Mouse (Mus musculus) intestine, embryonic 14.5 days (tissue): ENCODE results near the gene Aldh4a1. TPM values are rescaled to one million over a fixed set of nuclear protein-coding genes. Genes with fewer than 3 reads are reported as not detected.

Experiments
- ATAC-seq: fragments of 200-750 bp; cut with Nextera tagmentation; replicated peaks from 2 replicates; pipeline ENCODE4 v1.8.0; 2017; ENCODE audit warnings: low read depth, moderate number of reproducible peaks, moderate TSS enrichment, moderate library complexity; ENCODE audit not compliant: low FRiP score, low TSS enrichment
- DNase-seq: peaks from one replicate; pipeline ENCODE4 v3.0.0-alpha.2; 2018; ENCODE audit warnings: low spot score
- H3K27ac ChIP-seq: fragments of 300-500 bp; sonication (generic); 2 replicates; pipeline ENCODE4 v1.5.1; 2014; ENCODE audit warnings: low read depth, mild to moderate bottlenecking, control low read depth
- H3K27me3 ChIP-seq: fragments of 300-500 bp; sonication (generic); replicated peaks from 2 replicates; pipeline ENCODE4 v1.6.1; 2014; ENCODE audit warnings: low read length, control low read depth; ENCODE audit not compliant: control insufficient read depth, insufficient read depth
- H3K36me3 ChIP-seq: fragments of 300-500 bp; sonication (generic); 2 replicates; pipeline ENCODE4 v1.6.1; 2014; ENCODE audit warnings: low read length, control low read depth; ENCODE audit not compliant: control insufficient read depth, insufficient read depth
- H3K4me1 ChIP-seq: fragments of 300-500 bp; sonication (generic); replicated peaks from 2 replicates; pipeline ENCODE4 v1.6.1; 2014; ENCODE audit warnings: low read length, control low read depth, mixed read lengths; ENCODE audit not compliant: control insufficient read depth, insufficient read depth
- H3K4me2 ChIP-seq: fragments of 300-500 bp; sonication (generic); 2 replicates; pipeline ENCODE4 v1.6.1; 2014; ENCODE audit warnings: low read length
- H3K4me3 ChIP-seq: fragments of 300-500 bp; sonication (generic); 2 replicates; pipeline ENCODE4 v1.5.1; 2014; ENCODE audit warnings: low read depth, low read length, control low read depth, mixed read lengths
- H3K9ac ChIP-seq: fragments of 300-500 bp; sonication (generic); 2 replicates; pipeline ENCODE4 v1.6.1; 2014; ENCODE audit warnings: mild to moderate bottlenecking, low read length
- H3K9me3 ChIP-seq: fragments of 300-500 bp; sonication (generic); 2 replicates; pipeline ENCODE4 v1.6.1; 2016; ENCODE audit warnings: low read length, control low read depth; ENCODE audit not compliant: control insufficient read depth
- WGBS: fragments of 180-500 bp; shearing (Covaris S2); extraction: QIAGEN DNeasy Blood & Tissue Kit; methylation state at CpG from one replicate; pipeline ENCODE4 v1.1.7; 2014; 5-methylcytosine and 5-hydroxymethylcytosine counted together
- polyA plus RNA-seq: library from polyadenylated mRNA; unstranded; fragments of >200 nt; fragmentation: Nextera tagmentation; extraction: Ambion mirVana; gene quantifications from 2 replicates; pipeline ENCODE4 v1.2.1, GENCODE M21; 2014

Aldh4a1 gene
- polyA plus RNA-seq, 1 experiment from 2014 or later: 11.0 TPM

DNA sequence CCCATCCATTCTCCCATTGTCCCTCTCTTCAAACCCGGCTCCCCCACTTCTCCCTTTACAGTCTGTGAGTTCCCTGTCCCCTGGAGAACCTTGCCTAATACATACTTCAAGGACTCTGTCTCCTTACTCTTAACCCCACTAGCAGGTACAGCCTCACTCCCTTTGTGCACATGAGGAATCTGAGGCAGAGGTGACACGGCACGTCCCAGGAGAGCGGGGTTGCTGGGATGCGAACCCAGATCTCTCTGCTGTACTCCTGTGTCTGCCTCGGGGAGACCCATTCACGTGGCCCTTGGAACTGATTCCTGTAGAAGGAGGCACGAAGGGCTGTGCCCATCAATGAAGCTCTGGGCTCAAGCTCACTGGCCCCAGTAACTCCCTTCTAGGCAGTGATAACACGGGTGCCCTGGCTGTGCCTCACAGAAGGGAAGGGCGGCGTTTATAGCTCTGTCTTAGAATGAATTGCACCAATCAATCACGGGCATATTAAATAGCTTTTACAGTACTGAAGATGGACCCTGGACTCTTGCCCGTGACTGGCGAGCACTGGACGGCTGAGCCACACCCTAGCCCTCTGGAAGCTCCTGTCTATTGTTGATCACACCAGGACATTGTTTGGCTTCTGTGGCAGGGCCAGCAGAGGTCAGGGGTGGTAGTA is 27.5 kb downstream of the Aldh4a1 start:
- 69% methylated on average over 15 of the region's 15 CpGs for WGBS
- no peak for DNase-seq
- peak; percentile 84 for ATAC-seq
- H3K4me2 ChIP-seq: no peak overlapping the region
- peaks cover 10% of the 10 kb centered on the region for H3K36me3 ChIP-seq
- no peaks in the 10 kb centered on the region for H3K9me3 ChIP-seq
- no peak overlapping the region for H3K4me3 ChIP-seq
- H3K27ac ChIP-seq: 0 out of 2 replicates have a peak overlapping the region, but pooled peaks have one; percentile 20
- H3K4me1 ChIP-seq: no peaks in the 10 kb centered on the region
- no peaks in the 10 kb centered on the region for H3K27me3 ChIP-seq
- no peak overlapping the region for H3K9ac ChIP-seq

DNA sequence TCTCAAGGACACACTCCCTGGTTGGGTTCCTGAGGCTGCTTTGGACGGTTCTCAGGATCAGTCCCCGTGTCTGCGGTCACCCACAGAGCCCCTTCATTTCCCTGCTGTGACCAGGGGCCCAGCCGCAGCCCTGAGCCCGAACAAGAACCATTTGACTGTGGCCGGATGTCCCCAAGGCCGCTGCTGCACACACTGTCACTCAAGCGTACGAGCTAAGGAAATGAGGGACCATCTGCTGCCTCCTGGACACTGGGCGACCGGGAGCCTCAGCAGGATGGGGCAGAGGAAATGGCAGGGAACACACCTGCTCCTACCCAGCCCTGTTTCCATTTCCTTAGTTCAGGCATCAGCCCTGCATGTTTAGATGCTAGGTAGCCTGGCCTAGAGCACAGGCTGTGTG is 28.2 kb downstream of the Aldh4a1 start:
- 68% methylated on average over 11 of the region's 11 CpGs for WGBS
- H3K36me3 ChIP-seq: peaks cover 10% of the 10 kb centered on the region
- H3K27ac ChIP-seq: peak overlapping the region; percentile 20; the same call in 1 of the 2 replicates
- H3K4me1 ChIP-seq: no peaks in the 10 kb centered on the region
- no peak overlapping the region for H3K4me2 ChIP-seq
- DNase-seq: no peak
- no peak for ATAC-seq
- H3K4me3 ChIP-seq: no peak overlapping the region
- H3K9me3 ChIP-seq: no peaks in the 10 kb centered on the region
- H3K9ac ChIP-seq: no peak overlapping the region
- H3K27me3 ChIP-seq: no peaks in the 10 kb centered on the region

DNA sequence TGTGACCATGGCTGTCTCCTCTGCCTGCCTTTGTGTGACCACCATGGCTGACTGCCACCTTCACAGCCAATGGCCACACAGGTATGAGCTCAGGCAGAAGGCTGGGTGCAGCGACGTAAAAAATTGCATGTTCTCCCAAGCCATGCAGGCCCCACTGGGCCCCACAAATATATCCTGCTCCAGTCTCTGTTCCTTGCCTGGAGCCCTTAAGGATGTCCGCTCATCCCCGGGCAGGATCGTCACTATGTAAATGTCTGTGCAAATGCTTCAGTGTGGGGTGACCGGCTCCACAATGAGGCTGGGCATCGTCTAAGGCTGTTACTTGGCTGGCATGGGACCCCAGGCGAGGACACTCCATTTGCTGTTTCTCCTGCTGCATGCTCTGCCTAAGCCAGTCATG is 30.6 kb downstream of the Aldh4a1 start, which contains the start of gene Tas1r2:
TSS of gene Tas1r2 (plus strand) at position 301 of the 400 bp plus-strand sequence.
- H3K27me3 ChIP-seq: no peaks in the 10 kb centered on the region
- no peak for ATAC-seq
- H3K4me3 ChIP-seq: no peak within 1 kb of the TSS

DNA sequence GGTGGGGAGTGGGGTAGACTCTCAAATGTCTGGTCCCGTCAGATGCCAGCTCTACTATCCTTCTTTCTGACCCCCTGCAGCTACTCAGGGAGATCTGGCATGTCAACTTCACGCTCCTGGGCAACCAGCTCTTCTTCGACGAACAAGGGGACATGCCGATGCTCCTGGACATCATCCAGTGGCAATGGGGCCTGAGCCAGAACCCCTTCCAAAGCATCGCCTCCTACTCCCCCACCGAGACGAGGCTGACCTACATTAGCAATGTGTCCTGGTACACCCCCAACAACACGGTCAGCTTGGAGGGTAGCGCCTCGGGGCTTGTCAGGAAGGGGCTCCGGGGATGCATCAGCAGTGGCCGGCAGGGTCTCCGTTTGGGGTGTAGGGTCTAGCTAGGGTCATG is 39.2 kb downstream of the Aldh4a1 start:
- H3K4me1 ChIP-seq: no peaks in the 10 kb centered on the region
- 90% methylated on average over 14 of the region's 14 CpGs for WGBS
- no peaks in the 10 kb centered on the region for H3K9me3 ChIP-seq
- no peak overlapping the region for H3K27ac ChIP-seq
- no peaks in the 10 kb centered on the region for H3K36me3 ChIP-seq
- no peak overlapping the region for H3K4me3 ChIP-seq
- no peak overlapping the region for H3K9ac ChIP-seq
- ATAC-seq: no peak
- no peaks in the 10 kb centered on the region for H3K27me3 ChIP-seq
- no peak for DNase-seq
- no peak overlapping the region for H3K4me2 ChIP-seq

More for the DNA sequence above, 30.6 kb downstream of the Aldh4a1 start, which contains the start of gene Tas1r2:
- Histone ChIP-seq H3K27ac (no peak within 1 kb of the TSS), H3K4me2 (no peak within 1 kb of the TSS), H3K9me3 (no peaks in the 10 kb centered on the region), H3K36me3 (peaks cover 5% of the 10 kb centered on the region), H3K4me1 (no peaks in the 10 kb centered on the region), H3K9ac (no peak within 1 kb of the TSS)
- 82% methylated on average over 8 of the region's 8 CpGs for WGBS
- DNase-seq: no peak

DNA sequence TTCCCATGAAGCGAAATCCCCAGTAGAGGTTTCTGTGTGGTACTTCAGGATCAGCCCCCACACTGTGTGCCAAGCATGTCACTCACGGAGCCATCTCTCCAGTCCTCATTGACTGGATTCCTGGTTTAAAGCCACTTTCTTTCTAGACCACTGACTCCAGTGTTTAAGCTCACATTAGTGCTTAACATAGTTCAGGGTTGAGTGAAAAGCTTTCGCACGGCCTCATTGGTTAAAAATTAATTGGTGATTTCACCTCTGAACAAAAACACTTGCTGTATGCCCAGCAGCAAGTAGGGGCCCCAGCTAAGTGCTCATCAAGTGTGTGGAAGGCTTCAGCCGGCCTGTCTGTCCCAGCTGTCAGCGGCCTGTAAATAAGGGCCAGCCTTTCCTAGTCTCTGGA is 45.0 kb downstream of the Aldh4a1 start:
- no peak overlapping the region for H3K4me3 ChIP-seq
- no peak overlapping the region for H3K9ac ChIP-seq
- H3K9me3 ChIP-seq: no peaks in the 10 kb centered on the region
- ATAC-seq (no peak), DNase-seq (no peak)
- H3K4me1 ChIP-seq: no peaks in the 10 kb centered on the region
- no peaks in the 10 kb centered on the region for H3K36me3 ChIP-seq
- H3K27ac ChIP-seq: no peak overlapping the region
- WGBS: 65% methylated on average over 6 of the region's 6 CpGs
- no peak overlapping the region for H3K4me2 ChIP-seq
- H3K27me3 ChIP-seq: no peaks in the 10 kb centered on the region

DNA sequence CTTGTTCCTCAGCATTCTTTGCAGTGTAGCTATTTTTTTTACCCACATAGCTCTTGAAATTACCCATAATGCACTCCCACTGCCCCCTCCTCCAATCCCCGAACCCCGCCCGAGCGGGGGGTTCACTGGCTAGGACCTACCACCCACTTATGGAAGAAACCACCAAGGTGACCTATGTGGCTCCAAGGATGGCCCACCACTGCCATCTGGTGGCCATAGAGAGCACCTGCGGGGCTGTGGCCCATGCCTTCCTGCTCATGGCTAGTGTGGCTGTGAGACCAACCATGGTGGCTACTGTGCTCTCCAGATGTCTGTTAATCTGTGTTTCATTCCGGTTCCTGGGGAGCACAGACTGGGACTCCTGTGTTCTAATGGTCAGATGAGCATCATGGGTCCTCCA is 47.2 kb downstream of the Aldh4a1 start:
- Histone ChIP-seq H3K36me3 (no peaks in the 10 kb centered on the region), H3K27ac (no peak overlapping the region), H3K9me3 (no peaks in the 10 kb centered on the region), H3K9ac (no peak overlapping the region), H3K4me3 (no peak overlapping the region), H3K4me1 (no peaks in the 10 kb centered on the region), H3K4me2 (no peak overlapping the region), H3K27me3 (no peaks in the 10 kb centered on the region)
- ATAC-seq: peak; percentile 50; the same call in 1 of the 2 replicates
- 18% methylated on average over 6 of the region's 6 CpGs for WGBS
- peak; percentile 78 for DNase-seq

DNA sequence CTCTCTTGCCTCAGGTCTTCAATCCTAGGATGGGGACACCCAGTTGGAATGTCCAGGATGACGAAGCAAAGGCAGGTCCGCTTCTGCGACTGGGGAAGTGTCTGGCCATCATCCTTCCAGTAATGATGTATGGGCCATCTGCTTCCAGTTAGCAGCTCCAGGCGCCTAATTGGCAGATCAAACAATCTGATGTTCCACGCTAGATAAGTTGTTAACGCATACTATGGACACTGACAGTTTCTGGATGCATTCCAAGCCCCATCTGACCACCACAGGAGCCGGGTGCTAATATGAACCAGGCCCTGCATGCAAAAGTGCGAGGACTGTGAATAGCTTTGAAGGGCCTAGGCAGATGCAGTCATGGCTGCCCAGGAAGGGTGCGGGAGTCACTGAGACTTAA is 53.0 kb downstream of the Aldh4a1 start:
- DNase-seq: no peak
- no peaks in the 10 kb centered on the region for H3K27me3 ChIP-seq

DNA sequence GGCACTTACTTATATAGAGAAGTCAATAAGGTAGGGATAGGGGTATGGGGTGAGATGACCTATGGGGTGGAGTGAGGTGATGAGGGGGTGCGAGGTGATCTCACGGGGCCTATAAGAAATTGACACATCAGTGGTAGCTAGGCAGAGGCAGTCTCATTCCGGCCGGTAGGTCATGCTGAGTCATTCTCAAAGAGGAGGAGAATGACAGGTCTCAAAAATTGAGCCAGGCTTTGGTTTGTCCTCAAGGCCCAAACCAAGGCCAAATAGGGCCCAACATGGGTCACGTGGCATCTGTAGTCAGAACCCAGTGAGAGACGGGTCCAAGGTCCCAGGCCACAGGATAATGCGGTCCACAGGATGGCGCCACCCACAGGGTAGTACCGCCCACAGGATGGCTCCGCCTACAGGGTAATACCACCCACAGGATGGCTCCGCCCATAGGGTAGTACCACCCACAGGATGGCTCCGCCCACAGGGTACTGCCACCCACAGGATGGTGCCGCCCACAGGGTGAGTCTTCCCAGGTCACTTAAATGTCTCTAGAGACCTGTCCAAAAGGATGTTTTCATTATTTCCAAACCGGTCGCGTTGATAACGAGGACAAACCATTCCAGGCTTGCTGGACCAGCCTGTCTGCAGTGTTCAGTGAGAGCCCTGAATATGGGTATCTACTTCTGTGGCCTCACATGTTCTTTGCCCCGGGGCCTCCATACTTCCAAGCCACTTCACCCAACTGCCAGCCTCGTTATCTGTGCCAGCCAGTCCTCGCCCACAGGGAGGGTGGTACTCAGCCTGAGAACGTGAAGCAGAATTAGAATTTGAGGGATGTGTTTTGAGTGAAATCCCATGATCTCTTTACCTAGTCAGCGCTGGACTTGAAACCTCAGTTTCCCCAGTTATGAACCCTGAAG is 61.3 kb downstream of the Aldh4a1 start:
- no peak overlapping the region for H3K4me2 ChIP-seq
- ATAC-seq (no peak), DNase-seq (no peak)
- H3K4me3 ChIP-seq: no peak overlapping the region
- H3K9me3 ChIP-seq: no peaks in the 10 kb centered on the region
- no peaks in the 10 kb centered on the region for H3K36me3 ChIP-seq
- no peak overlapping the region for H3K27ac ChIP-seq
- H3K9ac ChIP-seq: no peak overlapping the region
- 75% methylated on average over 22 of the region's 22 CpGs for WGBS
- no peaks in the 10 kb centered on the region for H3K4me1 ChIP-seq
- no peaks in the 10 kb centered on the region for H3K27me3 ChIP-seq

More for the DNA sequence above, 53.0 kb downstream of the Aldh4a1 start:
- Histone ChIP-seq H3K9me3 (no peaks in the 10 kb centered on the region), H3K9ac (no peak overlapping the region), H3K4me2 (no peak overlapping the region), H3K36me3 (no peaks in the 10 kb centered on the region), H3K4me1 (no peaks in the 10 kb centered on the region), H3K27ac (no peak overlapping the region), H3K4me3 (no peak overlapping the region)
- ATAC-seq: no peak
- 56% methylated on average over 9 of the region's 9 CpGs for WGBS
